29 mouse cellular contexts compared by ENCODE assay signal in the genomic region with DNA sequence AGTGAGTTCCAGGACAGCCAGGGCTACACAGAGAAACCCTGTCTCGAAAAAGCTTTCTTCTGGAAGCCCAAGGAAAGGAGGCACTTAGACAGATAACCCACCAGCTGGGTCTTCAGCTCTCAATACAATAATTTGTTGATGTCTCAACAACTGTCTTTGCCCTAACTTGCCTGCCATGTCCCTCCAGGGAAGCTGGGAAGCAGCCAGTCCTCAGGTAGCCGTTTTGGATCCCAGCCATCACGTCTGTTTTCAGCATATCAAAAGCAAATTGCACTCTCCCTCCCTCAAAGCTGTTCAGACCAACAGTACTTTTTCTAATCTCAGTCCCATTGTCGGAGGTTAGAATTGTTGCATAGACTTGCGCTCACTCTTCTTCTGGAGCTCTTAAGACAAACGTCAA. TPM values are rescaled to one million over a fixed set of nuclear protein-coding genes. Genes with fewer than 3 reads are reported as not detected.
DNase-seq lines count a peak whose midpoint lies in the region.
"Had no signal": no experiment of that assay in that cellular context is flagged by ENCODE, and none has a peak within 500 bp of the region (broad histone marks: within the 10 kb centered on the region; RNA-seq: fewer than 3 reads in every experiment).

No protein-coding gene starts in this region.

- H3K27ac ChIP-seq in forebrain, embryonic 10.5 days, result no peak overlapping the region
- H3K27ac ChIP-seq: embryonic facial prominence, embryonic 15.5 days; forebrain, embryonic 13.5 days; heart, embryonic 10.5 days; heart, embryonic 15.5 days; hindbrain, embryonic 12.5 days; hindbrain, postnatal 0 days; intestine, embryonic 15.5 days; left cerebral cortex, adult 2 months; macrophage; midbrain, embryonic 15.5 days; neural tube, embryonic 15.5 days had no signal

- 90% methylated on average over 6 of the region's 6 CpGs for WGBS in forebrain, embryonic 10.5 days

- DNase-seq in left cerebral cortex, postnatal 4 days, result peak; percentile 8
- DNase-seq in left cerebral cortex, postnatal 14 days (ENCODE audit: low spot score in 2 of 2), result no peak
- DNase-seq in brain, adult 2 months (ENCODE audit: low read depth, low spot score), result peak; percentile 30
- peak; percentile 46 to 52 for DNase-seq in cerebellum, adult 18-20 months
- peak; percentile 25 to 41 for DNase-seq in cerebellum, postnatal 10 days
- no peak for DNase-seq in forebrain, embryonic 10.5 days (ENCODE audit: extremely low spot score, low spot score)
- no peak for DNase-seq in lung, adult 18-20 months
- DNase-seq: adrenal gland, adult 2 months; B cell, adult 2 months; gastrocnemius, postnatal 10 days; heart, postnatal 36 days; kidney, adult 9 months; kidney, postnatal 10 days; lung, adult 2 months; lung, postnatal 10 days; retina, postnatal 1 day; right cerebral cortex, postnatal 14 days; thymus, postnatal 4 days had no signal

- H3K36me3 ChIP-seq in forebrain, embryonic 10.5 days (replicated peaks), result peaks cover 65% of the 10 kb centered on the region

- intact Hi-C loops in left cerebral cortex, postnatal 4 days (cut with DNase I), result no loop called here
- intact Hi-C loops in left cerebral cortex, postnatal 14 days (cut with DNase I), result no loop called here

- no peaks in the 10 kb centered on the region for H3K9me3 ChIP-seq in forebrain, embryonic 10.5 days
- H3K9me3 ChIP-seq: embryonic facial prominence, embryonic 15.5 days; forebrain, embryonic 13.5 days; heart, embryonic 10.5 days; heart, embryonic 15.5 days; hindbrain, embryonic 12.5 days; intestine, embryonic 15.5 days; midbrain, embryonic 15.5 days; neural tube, embryonic 15.5 days had no signal

- H3K4me3 ChIP-seq in forebrain, embryonic 10.5 days, result no peak overlapping the region
- H3K4me3 ChIP-seq: embryonic facial prominence, embryonic 15.5 days; forebrain, embryonic 13.5 days; heart, embryonic 10.5 days; heart, embryonic 15.5 days; hindbrain, embryonic 12.5 days; intestine, embryonic 15.5 days; left cerebral cortex, adult 2 months; midbrain, embryonic 15.5 days; neural tube, embryonic 15.5 days had no signal

- H3K27me3 ChIP-seq in forebrain, embryonic 10.5 days (ENCODE audit: poor library complexity, severe bottlenecking), result no peaks in the 10 kb centered on the region
- H3K27me3 ChIP-seq: embryonic facial prominence, embryonic 15.5 days; forebrain, embryonic 13.5 days; heart, embryonic 15.5 days; hindbrain, embryonic 12.5 days; intestine, embryonic 15.5 days; midbrain, embryonic 15.5 days; neural tube, embryonic 15.5 days had no signal

- peaks cover 20% of the 10 kb centered on the region for H3K4me1 ChIP-seq in forebrain, embryonic 10.5 days

RNA-seq across cellular contexts. Expression of a gene that starts 3.7 kb away (rescaled TPM):
- total RNA-seq in left cerebral cortex, postnatal 4 days (2021), result 10 to 100 TPM; 45.3 to 47.4 TPM
- 10 to 100 TPM; 55.0 to 59.1 TPM for total RNA-seq in left cerebral cortex, postnatal 14 days (2021)
- 33.9 and 39.7 TPM in 2 replicates for polyA plus RNA-seq in forebrain, embryonic 10.5 days (2016; fragmentation: Nextera tagmentation; extraction: Ambion mirVana)

RNA-seq across cellular contexts. Expression of a gene that starts 3.8 kb away (rescaled TPM):
- 1 to 10 TPM; 2.2 to 2.5 TPM for total RNA-seq in left cerebral cortex, postnatal 4 days (2021)
- total RNA-seq in left cerebral cortex, postnatal 14 days (2021), result 1 to 10 TPM; 3.1 to 3.3 TPM
- 2.0 TPM in 2 replicates for polyA plus RNA-seq in forebrain, embryonic 10.5 days (2016; fragmentation: Nextera tagmentation; extraction: Ambion mirVana)

RNA-seq across cellular contexts. Expression of a gene that starts 45.3 kb away (rescaled TPM):
- 1 to 10 TPM; 3.7 TPM for total RNA-seq in left cerebral cortex, postnatal 4 days (2021)
- total RNA-seq in left cerebral cortex, postnatal 14 days (2021), result 1 to 10 TPM; 5.0 to 5.5 TPM
- polyA plus RNA-seq in forebrain, embryonic 10.5 days (2016; fragmentation: Nextera tagmentation; extraction: Ambion mirVana), result 2.7 and 3.0 TPM in 2 replicates

RNA-seq across cellular contexts. Expression of a gene that starts 47.1 kb away (rescaled TPM):
- 100 to 1,000 TPM; 250 to 271 TPM for total RNA-seq in left cerebral cortex, postnatal 4 days (2021)
- 100 to 1,000 TPM; 256 TPM for total RNA-seq in left cerebral cortex, postnatal 14 days (2021)
- polyA plus RNA-seq in forebrain, embryonic 10.5 days (2016; fragmentation: Nextera tagmentation; extraction: Ambion mirVana), result 41.0 and 41.1 TPM in 2 replicates

Comparison
In these comparisons a context has a peak if more than half of its experiments do, and no peak if none do; other contexts are left out.
1. DNase-seq: peak in left cerebral cortex, postnatal 4 days (single experiment), brain, adult 2 months (single experiment), cerebellum, adult 18-20 months (2 of 2) and cerebellum, postnatal 10 days (2 of 2); none in left cerebral cortex, postnatal 14 days (0 of 2), forebrain, embryonic 10.5 days (single experiment) and lung, adult 18-20 months (0 of 2).